Mouse (Mus musculus): Measurements from ENCODE around the gene Brd3.

DNA sequence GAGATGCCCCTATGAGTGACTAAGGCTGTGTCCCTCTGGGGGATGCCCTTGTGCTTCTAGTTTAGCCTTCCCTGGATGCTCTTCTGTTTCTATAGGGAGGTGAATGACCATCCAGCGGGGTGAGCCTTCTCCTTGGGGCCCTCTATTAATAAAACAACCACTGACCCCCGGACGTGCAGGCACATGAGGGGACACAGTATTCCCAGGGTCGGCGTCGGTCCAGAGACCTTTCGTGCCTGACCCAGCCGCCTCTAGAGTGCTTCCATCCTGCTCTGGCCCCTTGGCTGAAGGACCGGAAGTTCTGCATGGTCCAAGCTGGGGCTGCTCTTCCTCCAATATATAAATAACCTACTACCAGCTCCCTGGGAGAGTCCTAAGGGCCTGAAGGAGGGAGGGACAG is 46.8 kb upstream of the Brd3 start:
- TF ChIP-seq CTCF (conservative IDR thresholded peaks at IDR 0.05; ENCODE audit: insufficient read depth, insufficient read length, low read depth, low read length) (no peak), POLR2A (IDR thresholded peaks at IDR 0.05; ENCODE audit: low read depth, low read length) (no peak)
